Mouse (Mus musculus) erythroblast, embryonic 14.5 days (primary cell): Measurements from ENCODE around the gene Arl5c. TPM values are rescaled to one million over a fixed set of nuclear protein-coding genes. Genes with fewer than 3 reads are reported as not detected.

Experiments used
- H3K27me3 ChIP-seq: 2 replicates; pipeline ENCODE4 v1.6.1; 2012; ENCODE audit warnings: inconsistent platforms; ENCODE audit not compliant: control insufficient read depth
- H3K36me3 ChIP-seq: 2 replicates; pipeline ENCODE4 v1.6.1; 2012; ENCODE audit warnings: mild to moderate bottlenecking, inconsistent platforms; ENCODE audit not compliant: control insufficient read depth
- H3K4me1 ChIP-seq: 2 replicates; pipeline ENCODE4 v1.6.1; 2012; ENCODE audit warnings: inconsistent platforms; ENCODE audit not compliant: control insufficient read depth
- H3K4me3 ChIP-seq: replicated peaks from 2 replicates; pipeline ENCODE3; 2012; ENCODE audit warnings: moderate library complexity, mild to moderate bottlenecking, inconsistent platforms
- H3K9me3 ChIP-seq: 2 replicates; pipeline ENCODE4 v1.6.1; 2012; ENCODE audit warnings: low read length, inconsistent platforms, mixed read lengths; ENCODE audit not compliant: control insufficient read depth
- GATA1 ChIP-seq: IDR thresholded peaks from 2 replicates; pipeline ENCODE4 v1.6.1; 2012; ENCODE audit warnings: low read length, inconsistent platforms, mixed read lengths
- TAL1 ChIP-seq: IDR thresholded peaks from 3 replicates; pipeline ENCODE4 v1.6.1; 2012; ENCODE audit warnings: low read length, inconsistent platforms, mixed read lengths
- polyA plus RNA-seq: library from polyadenylated mRNA; stranded (reverse); fragments of >175 nt; gene quantifications from 2 replicates; pipeline ENCODE4 v1.2.3, GENCODE M21; 2012

Arl5c gene
- polyA plus RNA-seq, 1 experiment: not detected

- TF ChIP-seq TAL1 (no peak), GATA1 (no peak)
- Histone ChIP-seq H3K27me3 (peaks cover 58% of the 10 kb centered on the region), H3K36me3 (no peaks in the 10 kb centered on the region), H3K4me1 (peaks cover 24% of the 10 kb centered on the region), H3K4me3 (no peak overlapping the region), H3K9me3 (no peaks in the 10 kb centered on the region)
Observed at GRCm38 (mm10) chr11:98021118-98021517, 25.1 kb upstream of the Arl5c start.

- H3K4me3 ChIP-seq: no peak overlapping the region
- H3K9me3 ChIP-seq: no peaks in the 10 kb centered on the region
- no peak for TF ChIP-seq GATA1
- no peak for TF ChIP-seq TAL1
- no peaks in the 10 kb centered on the region for H3K36me3 ChIP-seq
- H3K27me3 ChIP-seq: peaks cover 58% of the 10 kb centered on the region
- H3K4me1 ChIP-seq: peaks cover 20% of the 10 kb centered on the region
Observed at GRCm38 (mm10) chr11:98020710-98021109, 24.7 kb upstream of the Arl5c start.

DNA sequence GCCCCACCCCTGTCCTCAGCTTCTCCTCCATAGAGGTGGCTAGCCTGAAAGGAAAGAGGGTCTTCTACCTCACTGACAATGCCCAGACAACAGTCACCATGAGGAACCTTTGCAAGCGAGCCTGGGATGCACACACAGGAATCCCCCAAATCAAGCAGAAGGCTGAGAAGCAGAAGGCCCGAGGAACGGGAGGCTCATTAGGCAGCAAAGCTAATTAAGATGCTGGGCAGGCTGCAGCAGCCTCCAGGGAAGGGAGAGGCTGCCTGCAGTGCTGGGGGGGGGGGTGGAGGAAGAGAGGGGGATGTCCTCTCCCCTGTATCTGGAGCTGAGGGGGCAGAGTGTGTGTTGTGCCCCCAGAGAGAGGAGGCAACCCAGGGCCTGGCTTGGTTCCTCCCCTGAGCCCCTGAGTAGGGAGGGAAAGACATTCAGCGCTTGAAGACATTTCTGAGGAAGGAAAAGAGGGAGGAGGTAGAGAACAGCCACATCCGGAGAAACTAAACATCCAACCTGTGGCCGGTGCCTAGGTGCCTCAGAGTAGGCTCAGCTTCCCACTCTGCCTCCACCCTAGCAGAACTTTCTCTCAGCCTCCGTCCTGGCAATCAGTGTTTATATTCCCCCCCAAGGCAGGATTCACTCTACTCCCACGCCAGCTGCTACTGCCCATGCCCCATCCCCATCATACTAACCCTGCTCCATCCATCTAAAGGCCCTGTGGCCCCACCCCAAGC, 24.1 kb upstream of the Arl5c start:
- H3K4me1 ChIP-seq: peaks cover 18% of the 10 kb centered on the region
- no peaks in the 10 kb centered on the region for H3K9me3 ChIP-seq
- no peak overlapping the region for H3K4me3 ChIP-seq
- TF ChIP-seq GATA1: no peak
- TF ChIP-seq TAL1: no peak
- H3K36me3 ChIP-seq: no peaks in the 10 kb centered on the region
- peaks cover 58% of the 10 kb centered on the region for H3K27me3 ChIP-seq

DNA sequence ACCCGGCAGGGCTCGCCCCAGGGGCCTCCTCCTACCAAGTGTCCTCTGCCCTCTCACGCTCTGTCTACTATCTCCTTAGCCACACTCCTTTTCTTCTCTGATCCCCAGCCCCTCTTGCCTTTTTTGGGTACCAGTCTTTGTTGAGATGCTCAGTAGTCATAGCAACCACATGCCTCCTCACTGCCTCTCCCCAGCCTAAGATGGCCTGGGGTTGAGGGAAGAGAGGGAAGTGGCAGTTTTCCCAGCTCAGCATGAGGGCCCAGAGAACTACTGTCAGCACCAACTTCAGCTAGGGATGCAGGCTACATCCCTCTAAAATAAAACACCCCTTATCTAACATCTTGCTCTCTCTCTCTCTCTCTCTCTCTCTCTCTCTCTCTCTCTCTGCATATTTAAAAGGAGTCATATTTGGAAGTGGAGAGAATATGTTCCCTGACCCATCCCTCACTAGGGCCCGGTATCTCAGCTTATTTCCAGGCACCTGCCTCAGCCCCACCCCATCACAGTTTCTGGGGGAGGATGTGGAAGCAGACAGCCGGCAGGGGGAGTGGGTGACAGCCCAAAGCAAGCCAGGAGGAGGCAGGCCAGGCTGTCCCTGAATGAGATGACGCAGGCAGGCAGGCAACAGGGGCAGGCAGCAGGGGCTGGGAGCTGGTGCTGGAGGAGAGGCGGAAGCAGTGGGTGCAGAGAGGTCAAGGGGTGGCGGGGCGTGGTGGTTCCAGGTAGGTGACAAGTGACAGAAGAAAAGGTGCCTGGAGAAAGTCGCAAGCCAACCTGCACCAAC, 23.1 kb upstream of the Arl5c start:
- no peaks in the 10 kb centered on the region for H3K36me3 ChIP-seq
- H3K9me3 ChIP-seq: no peaks in the 10 kb centered on the region
- H3K27me3 ChIP-seq: peaks cover 58% of the 10 kb centered on the region
- peaks cover 18% of the 10 kb centered on the region for H3K4me1 ChIP-seq
- TF ChIP-seq TAL1 (no peak), GATA1 (no peak)
- H3K4me3 ChIP-seq: no peak overlapping the region

DNA sequence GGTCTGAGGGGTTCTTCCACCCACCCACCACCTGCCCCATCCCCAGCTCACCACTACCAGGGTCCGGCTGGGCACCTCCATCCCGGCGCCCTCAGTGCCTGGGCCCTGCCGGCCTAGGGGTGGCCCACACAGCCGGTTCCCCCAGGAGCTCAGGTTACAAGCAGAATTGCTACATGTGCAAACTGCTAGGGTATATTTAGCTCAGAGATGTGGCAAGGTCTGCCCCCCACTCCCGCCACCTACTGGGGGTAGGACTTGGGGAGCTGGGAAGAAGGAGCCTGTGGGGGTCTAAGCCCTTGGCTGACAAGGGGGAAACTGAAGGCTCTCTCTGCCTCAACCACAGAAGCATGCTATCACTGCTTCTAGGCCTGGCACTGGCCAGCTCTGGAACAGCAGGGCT, 22.2 kb upstream of the Arl5c start:
- no peaks in the 10 kb centered on the region for H3K9me3 ChIP-seq
- no peak overlapping the region for H3K4me3 ChIP-seq
- H3K36me3 ChIP-seq: no peaks in the 10 kb centered on the region
- no peak for TF ChIP-seq GATA1
- no peak for TF ChIP-seq TAL1
- H3K4me1 ChIP-seq: peaks cover 18% of the 10 kb centered on the region
- H3K27me3 ChIP-seq: peaks cover 53% of the 10 kb centered on the region

- H3K27me3 ChIP-seq: peaks cover 42% of the 10 kb centered on the region
- no peak overlapping the region for H3K4me3 ChIP-seq
- TF ChIP-seq GATA1: no peak
- TF ChIP-seq TAL1: no peak
- H3K36me3 ChIP-seq: no peaks in the 10 kb centered on the region
- no peaks in the 10 kb centered on the region for H3K9me3 ChIP-seq
- H3K4me1 ChIP-seq: peaks cover 7% of the 10 kb centered on the region
Observed at GRCm38 (mm10) chr11:98016824-98017223, 20.8 kb upstream of the Arl5c start.

GRCm38 (mm10) chr11:98016177-98016576, 20.2 kb upstream of the Arl5c start:
- H3K4me3 ChIP-seq: no peak overlapping the region
- peaks cover 39% of the 10 kb centered on the region for H3K27me3 ChIP-seq
- TF ChIP-seq TAL1 (no peak), GATA1 (no peak)
- no peaks in the 10 kb centered on the region for H3K36me3 ChIP-seq
- peaks cover 2% of the 10 kb centered on the region; the same call in 1 of the 2 replicates for H3K4me1 ChIP-seq
- H3K9me3 ChIP-seq: no peaks in the 10 kb centered on the region

- peaks cover 10% of the 10 kb centered on the region; the same call in 1 of the 2 replicates for H3K27me3 ChIP-seq
- TF ChIP-seq GATA1 (no peak), TAL1 (no peak)
Observed at GRCm38 (mm10) chr11:98012831-98013230, 16.9 kb upstream of the Arl5c start.

GRCm38 (mm10) chr11:98011716-98012115, 15.7 kb upstream of the Arl5c start:
- Histone ChIP-seq H3K9me3 (no peaks in the 10 kb centered on the region), H3K36me3 (no peaks in the 10 kb centered on the region), H3K4me3 (no peak overlapping the region), H3K27me3 (peaks cover 7% of the 10 kb centered on the region; the same call in 1 of the 2 replicates), H3K4me1 (no peaks in the 10 kb centered on the region)
- no peak for TF ChIP-seq GATA1
- TF ChIP-seq TAL1: no peak

More at GRCm38 (mm10) chr11:98012831-98013230, 16.9 kb upstream of the Arl5c start:
- H3K9me3 ChIP-seq: no peaks in the 10 kb centered on the region
- peaks cover 2% of the 10 kb centered on the region; the same call in 1 of the 2 replicates for H3K4me1 ChIP-seq
- H3K4me3 ChIP-seq: no peak overlapping the region
- H3K36me3 ChIP-seq: no peaks in the 10 kb centered on the region
